Mouse (Mus musculus) thymus, adult 2 months (tissue): ENCODE data around the gene Tspan9. TPM values are rescaled to one million over a fixed set of nuclear protein-coding genes. Genes with fewer than 3 reads are reported as not detected.

ENCODE experiments used
- DNase-seq: peaks from one replicate; pipeline ENCODE4 v3.0.0; 2021
- H3K27ac ChIP-seq: fragments of 200-500 bp; 2 replicates; pipeline ENCODE4 v1.5.1; 2012; ENCODE audit warnings: low read length, control low read depth; ENCODE audit not compliant: control insufficient read depth, insufficient read depth
- H3K27me3 ChIP-seq: fragments of 200-500 bp; 2 replicates; pipeline ENCODE4 v1.6.1; 2012; ENCODE audit warnings: mild to moderate bottlenecking, low read length, moderate library complexity, mixed read lengths; ENCODE audit not compliant: control insufficient read depth, insufficient read depth
- H3K36me3 ChIP-seq: fragments of 200-500 bp; 2 replicates; pipeline ENCODE4 v1.6.1; 2012; ENCODE audit warnings: mild to moderate bottlenecking, low read length, moderate library complexity; ENCODE audit not compliant: control insufficient read depth, insufficient read depth
- H3K4me1 ChIP-seq: fragments of 200-500 bp; replicated peaks from 2 replicates; pipeline ENCODE4 v1.6.1; 2012; ENCODE audit warnings: low read length; ENCODE audit not compliant: control insufficient read depth, insufficient read depth
- H3K4me3 ChIP-seq: fragments of 200-500 bp; 2 replicates; pipeline ENCODE4 v1.5.1; 2012; ENCODE audit warnings: mild to moderate bottlenecking, low read length, control low read depth, moderate library complexity; ENCODE audit not compliant: control insufficient read depth, insufficient read depth
- CTCF ChIP-seq: fragments of 200-500 bp; IDR thresholded peaks from 2 replicates; pipeline ENCODE4 v1.5.1; 2012; ENCODE audit warnings: mild to moderate bottlenecking, control low read depth, low read length, moderate library complexity, borderline replicate concordance; ENCODE audit not compliant: control insufficient read depth, poor library complexity, insufficient read depth; ENCODE audit errors: extremely low read depth
- POLR2A ChIP-seq: fragments of 200-500 bp; IDR thresholded peaks from 2 replicates; pipeline ENCODE4 v1.6.1; 2012; ENCODE audit warnings: mild to moderate bottlenecking, low read length, control low read depth, moderate library complexity; ENCODE audit not compliant: control insufficient read depth, poor library complexity, insufficient read depth; ENCODE audit errors: extremely low read depth
- WGBS: fragments of 180-500 bp; shearing (Covaris S2); methylation state at CpG from one replicate; pipeline ENCODE4 v1.1.7; 2018; 5-methylcytosine and 5-hydroxymethylcytosine counted together
- polyA plus RNA-seq: library from polyadenylated mRNA; depleted of rRNA; stranded (reverse); fragments of >200 nt; gene quantifications from 2 replicates; pipeline ENCODE4 v1.2.3, GENCODE M21; 2012

Gene Tspan9
- polyA plus RNA-seq, 1 experiment: 36.7 TPM

- Histone ChIP-seq H3K27ac (no peak overlapping the region), H3K36me3 (no peaks in the 10 kb centered on the region), H3K27me3 (no peaks in the 10 kb centered on the region), H3K4me3 (no peak overlapping the region), H3K4me1 (no peaks in the 10 kb centered on the region)
- whole genome bisulfite sequencing: 62% methylated on average over 6 of the region's 6 CpGs
- TF ChIP-seq CTCF: no peak
- no peak for TF ChIP-seq POLR2A
- no peak for DNase-seq
Measured at GRCm38 (mm10) chr6:128168785-128169679, 25.6 kb upstream of the Tspan9 start.

- no peaks in the 10 kb centered on the region for H3K27me3 ChIP-seq
- H3K4me1 ChIP-seq: no peaks in the 10 kb centered on the region
- no peaks in the 10 kb centered on the region for H3K36me3 ChIP-seq
- H3K4me3 ChIP-seq: no peak overlapping the region
- no peak overlapping the region for H3K27ac ChIP-seq
- WGBS: 43% methylated on average over 2 of the region's 2 CpGs
- no peak for DNase-seq
- TF ChIP-seq CTCF: no peak
- TF ChIP-seq POLR2A: no peak
Measured at GRCm38 (mm10) chr6:128165564-128165963, 22.2 kb upstream of the Tspan9 start.

- H3K27ac ChIP-seq: no peak overlapping the region
- no peaks in the 10 kb centered on the region for H3K36me3 ChIP-seq
- no peaks in the 10 kb centered on the region for H3K4me1 ChIP-seq
- H3K27me3 ChIP-seq: no peaks in the 10 kb centered on the region
- TF ChIP-seq POLR2A (no peak), CTCF (no peak)
- WGBS: 88% methylated on average over 7 of the region's 8 CpGs
- no peak for DNase-seq
- H3K4me3 ChIP-seq: no peak overlapping the region
Measured at GRCm38 (mm10) chr6:128164632-128165031, 21.2 kb upstream of the Tspan9 start.

- no peaks in the 10 kb centered on the region for H3K27me3 ChIP-seq
- DNase-seq: no peak
- H3K27ac ChIP-seq: no peak overlapping the region
- H3K36me3 ChIP-seq: no peaks in the 10 kb centered on the region
- 94% methylated on average over 6 of the region's 6 CpGs for WGBS
- no peak for TF ChIP-seq CTCF
- TF ChIP-seq POLR2A: no peak
- H3K4me3 ChIP-seq: no peak overlapping the region
- no peaks in the 10 kb centered on the region for H3K4me1 ChIP-seq
Measured at GRCm38 (mm10) chr6:128159092-128159491, 15.7 kb upstream of the Tspan9 start.

GRCm38 (mm10) chr6:128158031-128158430 is 14.6 kb upstream of the Tspan9 start:
- H3K4me1 ChIP-seq: no peaks in the 10 kb centered on the region
- no peak overlapping the region for H3K4me3 ChIP-seq
- no peak for TF ChIP-seq POLR2A
- TF ChIP-seq CTCF: no peak
- no peak overlapping the region for H3K27ac ChIP-seq
- no peaks in the 10 kb centered on the region for H3K27me3 ChIP-seq
- H3K36me3 ChIP-seq: no peaks in the 10 kb centered on the region
- WGBS: 92% methylated on average over 12 of the region's 12 CpGs
- no peak for DNase-seq

- TF ChIP-seq POLR2A (no peak), CTCF (no peak)
- no peak for DNase-seq
- Histone ChIP-seq H3K4me1 (no peaks in the 10 kb centered on the region), H3K36me3 (no peaks in the 10 kb centered on the region), H3K4me3 (no peak overlapping the region), H3K27ac (no peak overlapping the region), H3K27me3 (no peaks in the 10 kb centered on the region)
- WGBS: 83% methylated on average over 4 of the region's 4 CpGs
Measured at GRCm38 (mm10) chr6:128156476-128156875, 13.1 kb upstream of the Tspan9 start.

GRCm38 (mm10) chr6:128155935-128156334 is 12.5 kb upstream of the Tspan9 start:
- H3K4me1 ChIP-seq: no peaks in the 10 kb centered on the region
- no peak for DNase-seq
- no peaks in the 10 kb centered on the region for H3K27me3 ChIP-seq
- no peak for TF ChIP-seq CTCF
- TF ChIP-seq POLR2A: no peak
- H3K4me3 ChIP-seq: no peak overlapping the region
- WGBS: 87% methylated on average over 2 of the region's 2 CpGs
- H3K36me3 ChIP-seq: no peaks in the 10 kb centered on the region
- H3K27ac ChIP-seq: no peak overlapping the region

- Histone ChIP-seq H3K36me3 (no peaks in the 10 kb centered on the region), H3K27ac (no peak overlapping the region), H3K4me1 (peaks cover 6% of the 10 kb centered on the region), H3K4me3 (no peak overlapping the region), H3K27me3 (no peaks in the 10 kb centered on the region)
- TF ChIP-seq POLR2A (no peak), CTCF (no peak)
- WGBS: 66% methylated on average over 6 of the region's 6 CpGs
- DNase-seq: peak; percentile 8
Measured at GRCm38 (mm10) chr6:128145765-128146164, 2.4 kb upstream of the Tspan9 start.
